Mouse (Mus musculus) liver, adult 2 months (tissue): ENCODE data around the gene Pla2r1. TPM values are rescaled to one million over a fixed set of nuclear protein-coding genes. Genes with fewer than 3 reads are reported as not detected.

ENCODE experiments used
- DNase-seq: peaks from one replicate; pipeline ENCODE4 v3.0.0-alpha.2; 2011; ENCODE audit warnings: low read depth, low spot score; ENCODE audit errors: extremely low read depth
- H3K27ac ChIP-seq: fragments of 200-500 bp; replicated peaks from 2 replicates; pipeline ENCODE4 v1.5.1; 2012; ENCODE audit warnings: low read depth, mild to moderate bottlenecking, control low read depth, inconsistent platforms, low read length; ENCODE audit not compliant: insufficient read depth
- H3K27me3 ChIP-seq: fragments of 200-500 bp; 2 replicates; pipeline ENCODE4 v1.6.1; 2012; ENCODE audit warnings: mild to moderate bottlenecking, moderate library complexity, low read length, inconsistent platforms; ENCODE audit not compliant: control insufficient read depth, insufficient read depth
- H3K36me3 ChIP-seq: fragments of 200-500 bp; 2 replicates; pipeline ENCODE4 v1.6.1; 2012; ENCODE audit warnings: low read length, inconsistent platforms; ENCODE audit not compliant: control insufficient read depth, insufficient read depth
- H3K4me1 ChIP-seq: fragments of 200-500 bp; 2 replicates; pipeline ENCODE4 v1.6.1; 2011; ENCODE audit warnings: low read length; ENCODE audit not compliant: control insufficient read depth, insufficient read depth
- H3K4me3 ChIP-seq: fragments of 200-500 bp; 2 replicates; pipeline ENCODE4 v1.5.1; 2011; ENCODE audit warnings: low read depth, mild to moderate bottlenecking, control low read depth, low read length, moderate library complexity; ENCODE audit not compliant: insufficient read depth
- H3K79me2 ChIP-seq: fragments of 200-500 bp; 2 replicates; pipeline ENCODE4 v1.6.1; 2012; ENCODE audit warnings: inconsistent platforms, mild to moderate bottlenecking, low read length, moderate library complexity; ENCODE audit not compliant: control insufficient read depth, insufficient read depth
- H3K9ac ChIP-seq: fragments of 200-500 bp; 2 replicates; pipeline ENCODE4 v1.6.1; 2012; ENCODE audit warnings: low read depth, mild to moderate bottlenecking, control low read depth, inconsistent platforms, low read length
- CTCF ChIP-seq: fragments of 200-500 bp; IDR thresholded peaks from 2 replicates; pipeline ENCODE4 v1.5.1; 2011; ENCODE audit warnings: low read depth, low read length, control low read depth
- POLR2A ChIP-seq: fragments of 200-500 bp; IDR thresholded peaks from 2 replicates; pipeline ENCODE4 v1.6.1; 2011; ENCODE audit warnings: low read length, control low read depth; ENCODE audit not compliant: insufficient read depth; ENCODE audit errors: extremely low read depth
- WGBS: fragments of 180-500 bp; shearing (Covaris S2); methylation state at CpG from one replicate; pipeline ENCODE4 v1.1.7; 2018; 5-methylcytosine and 5-hydroxymethylcytosine counted together
- polyA plus RNA-seq: library from polyadenylated mRNA; depleted of rRNA; stranded (reverse); fragments of >200 nt; gene quantifications from 2 replicates; pipeline ENCODE4 v1.2.3, GENCODE M21; 2012
- total RNA-seq: library from RNA; depleted of rRNA; stranded (reverse); fragments of >200 nt; gene quantifications from 2 replicates; pipeline ENCODE4 v1.2.3, GENCODE M21; 2014

The Pla2r1 gene
- total and polyA plus RNA-seq, 2 experiments = 0.81 to 3.9 TPM

GRCm38 (mm10) chr2:60430315-60431021, 122.6 kb downstream of the Pla2r1 start:
- Histone ChIP-seq H3K79me2 (no peaks in the 10 kb centered on the region), H3K9ac (no peak overlapping the region), H3K27me3 (no peaks in the 10 kb centered on the region), H3K36me3 (no peaks in the 10 kb centered on the region), H3K27ac (no peak overlapping the region), H3K4me3 (no peak overlapping the region), H3K4me1 (no peaks in the 10 kb centered on the region)
- DNase-seq = peak; percentile 19
- 83% methylated on average over 8 of the region's 8 CpGs for WGBS
- TF ChIP-seq POLR2A (no peak), CTCF (no peak)

- Histone ChIP-seq H3K27ac (no peak overlapping the region), H3K4me3 (no peak overlapping the region), H3K4me1 (no peaks in the 10 kb centered on the region), H3K27me3 (no peaks in the 10 kb centered on the region), H3K79me2 (no peaks in the 10 kb centered on the region), H3K36me3 (no peaks in the 10 kb centered on the region), H3K9ac (no peak overlapping the region)
- TF ChIP-seq CTCF = peak; percentile 86
- TF ChIP-seq POLR2A = no peak
- 3% methylated on average over 6 of the region's 6 CpGs for WGBS
- DNase-seq = peak; percentile 64
Observed at GRCm38 (mm10) chr2:60418075-60418474, 135.0 kb downstream of the Pla2r1 start.

- DNase-seq = peak; percentile 52
- Histone ChIP-seq H3K36me3 (no peaks in the 10 kb centered on the region), H3K9ac (no peak overlapping the region), H3K79me2 (no peaks in the 10 kb centered on the region), H3K4me3 (no peak overlapping the region), H3K4me1 (peaks cover 5% of the 10 kb centered on the region), H3K27ac (no peak overlapping the region), H3K27me3 (no peaks in the 10 kb centered on the region)
- TF ChIP-seq POLR2A (no peak), CTCF (no peak)
- 39% methylated on average over 8 of the region's 8 CpGs for WGBS
Observed at GRCm38 (mm10) chr2:60414334-60414733, 138.8 kb downstream of the Pla2r1 start.

GRCm38 (mm10) chr2:60413006-60413650, 140.0 kb downstream of the Pla2r1 start:
- no peak overlapping the region for H3K4me3 ChIP-seq
- H3K4me1 ChIP-seq = peaks cover 5% of the 10 kb centered on the region
- no peaks in the 10 kb centered on the region for H3K79me2 ChIP-seq
- no peak overlapping the region for H3K9ac ChIP-seq
- H3K27ac ChIP-seq = no peak overlapping the region
- TF ChIP-seq CTCF (no peak), POLR2A (no peak)
- WGBS = 85% methylated on average over 18 of the region's 18 CpGs
- DNase-seq = no peak
- no peaks in the 10 kb centered on the region for H3K27me3 ChIP-seq
- H3K36me3 ChIP-seq = no peaks in the 10 kb centered on the region

GRCm38 (mm10) chr2:60411181-60411580, 141.9 kb downstream of the Pla2r1 start:
- Histone ChIP-seq H3K27me3 (no peaks in the 10 kb centered on the region), H3K4me1 (peaks cover 5% of the 10 kb centered on the region), H3K36me3 (no peaks in the 10 kb centered on the region), H3K79me2 (no peaks in the 10 kb centered on the region), H3K27ac (no peak overlapping the region), H3K4me3 (no peak overlapping the region), H3K9ac (no peak overlapping the region)
- no peak for TF ChIP-seq CTCF
- TF ChIP-seq POLR2A = no peak
- no peak for DNase-seq
- 72% methylated on average over 7 of the region's 7 CpGs for WGBS

GRCm38 (mm10) chr2:60409989-60410763, 142.9 kb downstream of the Pla2r1 start:
- DNase-seq = peak; percentile 72
- Histone ChIP-seq H3K4me3 (no peak overlapping the region), H3K27ac (no peak overlapping the region), H3K27me3 (no peaks in the 10 kb centered on the region), H3K4me1 (peaks cover 5% of the 10 kb centered on the region), H3K9ac (no peak overlapping the region), H3K36me3 (no peaks in the 10 kb centered on the region), H3K79me2 (no peaks in the 10 kb centered on the region)
- TF ChIP-seq POLR2A (no peak), CTCF (no peak)
- WGBS = 22% methylated on average over 11 of the region's 11 CpGs
